Mouse (Mus musculus) forelimb bud, embryonic 11.5 days (tissue): Measurements from ENCODE around the gene Gle1.

Source experiments
- DNase-seq: peaks from one replicate; pipeline ENCODE4 v3.0.0-alpha.2; 2012; ENCODE audit warnings: low read depth, low spot score

Gene Gle1

GRCm38 (mm10) chr2:29964354-29965249 lies 29.4 kb downstream of the Gle1 start:
- no peak for DNase-seq

DNA sequence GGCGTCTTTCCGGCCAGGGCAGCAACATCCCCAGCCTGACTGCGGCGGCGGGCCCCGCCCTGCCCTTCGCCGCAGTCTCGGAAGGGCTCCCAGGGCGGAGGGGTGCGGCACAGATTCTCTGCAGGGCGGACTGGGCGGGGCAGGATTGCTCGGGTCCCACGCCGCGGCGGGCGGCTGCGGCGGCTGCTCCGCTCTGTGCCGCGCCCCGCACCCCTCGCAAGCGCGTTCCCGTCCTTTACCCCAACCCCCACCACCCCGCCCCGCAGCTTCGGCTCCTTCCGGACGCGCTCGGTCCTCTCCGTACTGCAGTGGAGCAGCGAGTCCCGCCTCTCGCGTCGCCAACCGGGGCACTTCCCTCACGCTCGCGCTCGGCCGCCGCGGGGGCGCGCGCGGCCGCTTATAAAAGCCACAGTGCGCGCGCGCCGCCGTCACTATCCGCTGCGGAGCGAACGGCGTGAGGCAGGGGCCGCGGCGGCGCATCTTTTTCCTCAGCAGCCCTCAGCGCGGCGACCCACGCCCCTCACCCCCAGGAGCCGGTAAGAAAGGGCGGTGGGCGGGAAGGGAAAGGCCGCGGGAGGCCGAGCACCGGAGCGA lies 30.1 kb downstream of the Gle1 start, which contains the start of gene Sptan1:
Gene Sptan1 (plus strand): TSS at position 311 of the 594 bp plus-strand sequence.
- peak; percentile 95 for DNase-seq

DNA sequence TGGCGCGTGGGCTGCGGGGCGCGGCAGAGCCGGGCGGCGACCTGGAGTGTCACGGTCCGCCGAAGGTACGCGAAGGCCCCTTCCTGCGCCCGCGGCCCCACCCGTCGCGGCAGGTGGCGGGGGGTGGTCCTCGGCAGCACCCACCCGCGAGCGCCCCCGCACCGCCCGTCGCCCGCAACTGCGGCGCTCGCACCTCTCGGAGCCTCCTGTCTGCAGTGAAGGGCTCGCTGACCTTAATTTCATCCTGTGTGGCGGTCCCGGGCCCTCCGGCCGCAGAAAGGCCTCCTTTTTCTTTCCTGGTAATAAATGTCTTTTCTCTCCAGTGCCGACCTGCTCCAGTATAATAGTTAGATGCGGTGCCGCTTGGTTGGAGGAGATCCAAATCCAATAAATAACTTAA lies 30.7 kb downstream of the Gle1 start:
- DNase-seq: peak; percentile 17

DNA sequence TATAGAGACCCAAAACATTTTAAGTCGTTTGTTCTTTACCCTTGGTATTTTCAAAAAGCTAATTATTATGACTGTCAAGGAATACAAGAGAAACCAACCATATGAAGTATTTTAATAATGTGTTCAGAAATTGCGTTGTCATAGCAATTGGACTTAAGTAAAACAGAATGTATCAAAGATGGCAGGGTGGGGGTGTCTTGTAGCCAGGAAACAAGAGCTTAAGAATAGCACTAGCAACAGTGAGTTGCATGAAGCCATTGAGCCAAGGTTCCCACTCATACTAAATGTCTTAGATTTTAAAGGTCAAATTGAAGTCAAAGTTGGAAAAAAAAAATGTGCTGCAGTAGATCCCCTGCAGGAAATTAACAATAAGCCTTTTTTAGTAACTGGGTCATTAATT lies 31.6 kb downstream of the Gle1 start:
- DNase-seq: no peak

- no peak for DNase-seq
These were observed 32.5 kb downstream of the Gle1 start for GRCm38 (mm10) chr2:29967768-29968167.

DNA sequence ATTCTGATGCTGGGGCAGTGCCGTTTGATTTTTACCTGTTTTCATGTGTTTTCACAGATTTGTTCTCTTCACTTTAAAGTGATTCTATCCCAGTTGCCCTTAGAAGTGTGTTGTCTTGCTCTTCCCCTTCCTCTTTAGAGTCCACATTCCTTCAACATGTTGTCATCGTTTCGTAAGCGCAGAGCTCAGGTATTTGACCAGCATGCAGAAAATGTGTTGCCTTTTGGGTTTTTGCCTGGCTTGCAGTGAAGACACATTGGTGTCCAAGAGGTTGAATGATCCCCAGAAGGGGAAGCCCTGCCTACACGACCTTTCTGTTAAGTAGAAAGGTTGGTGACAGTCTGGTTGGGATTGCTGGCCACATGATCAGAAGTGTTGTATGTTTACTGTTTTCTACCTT lies 33.4 kb downstream of the Gle1 start:
- DNase-seq: no peak

GRCm38 (mm10) chr2:29971838-29972635 lies 36.8 kb downstream of the Gle1 start:
- no peak for DNase-seq

- no peak for DNase-seq
These were observed 38.3 kb downstream of the Gle1 start for GRCm38 (mm10) chr2:29973525-29973924.

- DNase-seq: peak; percentile 37
These were observed 42.1 kb downstream of the Gle1 start for GRCm38 (mm10) chr2:29977307-29977706.

DNA sequence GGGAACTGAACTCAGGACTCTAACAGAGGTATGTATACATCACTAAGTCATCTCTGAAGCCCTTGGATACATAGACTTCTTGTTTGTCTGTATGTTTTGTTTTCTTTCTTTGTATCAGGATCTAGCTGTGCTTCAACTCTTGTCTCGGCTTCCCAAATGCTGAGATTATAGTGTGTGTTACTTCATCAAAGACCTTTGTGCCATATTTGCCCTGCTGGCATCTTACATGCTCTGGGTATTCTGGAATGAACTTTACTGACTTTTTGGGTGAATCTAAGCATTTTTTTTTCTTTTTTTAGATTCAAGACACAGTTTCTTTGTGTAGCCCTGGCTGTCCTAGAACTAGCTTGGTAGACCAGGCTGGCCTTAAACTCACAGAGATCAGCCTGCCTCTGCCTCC lies 45.4 kb downstream of the Gle1 start:
- no peak for DNase-seq

DNA sequence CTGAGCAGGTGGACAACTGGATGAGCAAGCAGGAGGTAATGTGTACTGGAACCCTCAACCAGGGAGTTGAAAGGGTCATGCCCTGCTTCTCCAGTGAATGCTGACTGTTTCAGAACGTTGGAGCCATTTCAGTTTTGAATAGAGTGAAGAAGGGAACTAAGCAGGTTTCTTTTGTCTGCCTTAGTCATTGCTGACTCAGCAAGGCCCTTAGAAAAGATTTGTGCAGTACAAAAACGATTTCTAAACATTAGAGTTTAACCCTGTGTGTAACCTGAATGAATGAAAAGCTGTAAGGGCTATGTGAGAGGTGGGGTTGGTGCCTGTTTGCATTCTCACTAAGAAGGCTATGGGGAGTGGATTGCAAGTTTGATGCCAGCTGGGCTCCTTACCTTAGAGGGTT lies 56.7 kb downstream of the Gle1 start:
- no peak for DNase-seq

- DNase-seq: no peak
These were observed 73.9 kb downstream of the Gle1 start for GRCm38 (mm10) chr2:30009101-30009500.
